Mouse (Mus musculus): ENCODE measurements around the gene Lamc2.

Gene Lamc2

DNA sequence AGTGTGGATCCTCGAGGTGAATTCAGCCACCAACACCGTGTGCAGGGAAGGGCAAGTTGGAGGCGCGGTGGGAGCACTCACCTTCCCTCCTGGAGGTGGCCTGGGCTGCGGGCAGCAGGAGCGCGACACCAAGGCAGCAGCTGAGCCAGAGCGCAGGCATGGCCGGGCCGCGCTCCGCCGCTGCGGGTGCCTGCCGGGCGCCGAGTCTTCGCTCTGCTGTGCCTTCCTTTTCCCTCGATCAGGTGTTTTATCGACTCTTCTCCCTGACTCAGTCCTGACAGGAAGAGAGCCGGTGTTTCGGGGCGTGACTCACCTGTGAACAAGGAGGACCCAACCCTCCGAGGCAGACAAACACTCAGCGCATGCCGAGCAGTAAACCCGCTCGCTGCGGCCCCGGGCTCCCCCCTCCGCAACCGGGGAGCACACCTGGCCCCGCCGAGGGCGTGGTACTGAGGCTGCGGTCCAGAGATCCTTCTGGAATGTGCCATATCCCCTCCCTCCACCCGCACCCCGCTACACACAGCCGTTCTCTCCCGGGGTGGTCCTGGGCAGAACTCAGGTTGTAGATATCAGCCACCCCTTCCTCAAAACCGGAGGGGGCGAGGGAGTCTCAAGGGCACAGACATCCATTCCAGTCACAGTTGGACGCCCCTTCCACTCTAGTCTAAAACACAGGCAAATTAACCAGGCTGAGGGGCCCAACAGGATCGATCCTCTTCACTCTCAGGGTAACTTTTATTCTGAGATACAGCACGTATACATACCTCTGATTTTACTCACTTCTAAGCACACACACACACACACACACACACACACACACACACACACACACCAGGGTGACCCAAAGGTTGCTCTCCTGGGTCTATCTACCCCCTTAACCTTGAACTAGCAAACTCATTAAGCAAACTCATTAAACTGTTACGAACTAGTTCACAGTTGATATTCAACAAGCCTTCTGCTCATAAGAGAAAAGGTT lies at the start of gene Lamc2:
Lamc2 (minus strand) TSS at position 620 of the 976 bp plus-strand sequence.
- DNase-seq (ENCODE audit: low read depth, low spot score), result no peak

DNA sequence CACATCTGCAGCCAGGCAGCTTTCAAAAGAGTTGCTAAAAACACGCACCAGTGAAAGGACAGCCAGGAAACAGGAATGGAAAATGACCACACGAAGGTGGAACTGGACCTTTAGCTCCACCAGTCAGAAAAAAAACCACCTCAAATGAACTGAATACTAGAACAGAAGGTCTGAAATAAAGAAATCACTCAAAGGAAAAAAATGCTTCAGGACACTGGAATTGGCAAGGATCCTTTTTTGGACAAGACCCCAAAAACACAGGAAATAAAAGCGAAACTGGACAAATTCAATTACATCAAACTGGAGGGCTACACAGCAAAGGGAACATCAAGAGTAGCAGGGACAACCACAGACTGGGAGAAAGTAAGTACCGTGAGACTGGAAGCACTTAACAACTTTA lies 49.3 kb upstream of the Lamc2 start:
- no peak for DNase-seq (ENCODE audit: low read depth, low spot score)

DNA sequence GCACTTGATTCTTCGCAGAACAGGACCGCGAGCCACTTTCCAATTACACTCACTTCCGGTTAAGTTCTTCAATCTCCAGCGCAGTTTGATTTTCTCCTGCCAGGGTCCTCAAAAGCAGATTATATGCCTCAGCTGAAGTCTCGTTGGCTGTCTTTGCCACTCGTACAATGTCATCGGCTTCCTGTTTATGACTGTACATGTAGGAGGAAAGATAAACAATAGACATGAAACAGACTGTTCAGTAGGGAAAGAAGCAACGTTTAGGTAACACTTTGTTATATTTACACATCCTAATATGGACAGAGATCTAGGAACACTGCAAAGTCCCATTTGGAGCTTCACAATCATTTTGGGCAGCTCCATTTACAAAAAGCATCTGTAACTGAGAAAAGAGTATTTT lies 45.4 kb upstream of the Lamc2 start:
- no peak for DNase-seq (ENCODE audit: low read depth, low spot score)

GRCm38 (mm10) chr1:153227916-153228315 lies 41.7 kb upstream of the Lamc2 start:
- no peak for DNase-seq (ENCODE audit: low read depth, low spot score)

DNA sequence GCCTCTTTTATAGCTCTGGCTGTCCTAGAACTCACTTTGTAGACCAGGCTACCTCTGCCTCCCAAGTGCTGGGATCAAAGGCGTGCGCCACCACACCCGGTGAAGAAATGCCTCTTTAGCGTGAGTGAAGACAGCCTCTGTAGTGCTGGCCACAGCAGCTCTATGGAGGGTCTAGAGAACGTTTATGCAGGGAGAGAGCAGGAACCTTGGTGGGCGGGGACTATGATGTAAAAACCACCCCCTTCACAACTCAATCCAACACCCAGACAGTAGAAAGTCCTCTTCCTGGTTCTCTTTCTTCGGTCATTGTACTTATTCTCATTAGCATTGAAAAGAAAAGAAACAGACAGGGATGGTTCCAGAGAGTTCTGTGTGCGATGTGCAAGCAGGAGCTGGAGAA lies 40.8 kb upstream of the Lamc2 start:
- no peak for DNase-seq (ENCODE audit: low read depth, low spot score)

- no peak for DNase-seq (ENCODE audit: low read depth, low spot score)
Measured at GRCm38 (mm10) chr1:153225786-153226725, 39.8 kb upstream of the Lamc2 start.

DNA sequence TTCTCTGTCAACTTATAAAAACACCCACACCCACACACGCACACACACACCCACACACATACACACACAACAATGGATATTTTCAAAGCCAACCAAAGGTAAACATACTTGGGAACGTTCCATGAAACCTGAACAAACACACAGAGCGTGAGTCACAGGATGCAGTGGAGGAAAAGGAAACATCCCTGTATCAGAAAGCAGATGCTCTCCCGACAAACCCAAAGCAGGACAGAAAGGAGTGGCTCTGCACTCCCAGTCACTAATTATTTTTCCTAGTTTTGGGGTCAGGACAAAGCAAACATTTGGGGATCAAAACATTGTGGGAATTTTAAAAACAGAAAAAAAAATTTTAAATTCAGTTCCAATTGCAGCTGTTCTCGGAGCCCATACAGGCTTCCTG lies 38.1 kb upstream of the Lamc2 start:
- no peak for DNase-seq (ENCODE audit: low read depth, low spot score)

- no peak for DNase-seq (ENCODE audit: low read depth, low spot score)
Measured at GRCm38 (mm10) chr1:153219376-153219775, 33.1 kb upstream of the Lamc2 start.

DNA sequence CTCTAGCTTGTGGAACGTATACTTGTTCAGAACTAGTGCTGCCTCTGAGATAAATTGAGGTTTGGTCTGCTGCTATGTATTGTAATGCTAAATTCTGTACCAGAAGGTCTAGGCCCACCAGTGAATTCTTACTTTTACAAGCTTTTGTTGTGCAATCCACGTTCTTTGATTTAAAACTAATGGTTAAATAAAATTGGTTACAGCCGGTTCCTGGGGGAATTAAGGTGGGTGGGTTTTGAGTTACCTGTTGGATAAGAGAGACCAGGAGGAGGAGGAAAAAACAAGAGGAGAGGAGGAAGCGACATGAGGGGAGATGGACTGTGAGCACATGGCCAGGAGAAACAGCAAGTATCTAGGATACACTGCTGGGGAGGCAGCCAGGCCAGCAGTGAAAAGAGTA lies 30.3 kb upstream of the Lamc2 start:
- no peak for DNase-seq (ENCODE audit: low read depth, low spot score)

- DNase-seq (ENCODE audit: low read depth, low spot score), result no peak
Measured at GRCm38 (mm10) chr1:153215676-153216075, 29.4 kb upstream of the Lamc2 start.

DNA sequence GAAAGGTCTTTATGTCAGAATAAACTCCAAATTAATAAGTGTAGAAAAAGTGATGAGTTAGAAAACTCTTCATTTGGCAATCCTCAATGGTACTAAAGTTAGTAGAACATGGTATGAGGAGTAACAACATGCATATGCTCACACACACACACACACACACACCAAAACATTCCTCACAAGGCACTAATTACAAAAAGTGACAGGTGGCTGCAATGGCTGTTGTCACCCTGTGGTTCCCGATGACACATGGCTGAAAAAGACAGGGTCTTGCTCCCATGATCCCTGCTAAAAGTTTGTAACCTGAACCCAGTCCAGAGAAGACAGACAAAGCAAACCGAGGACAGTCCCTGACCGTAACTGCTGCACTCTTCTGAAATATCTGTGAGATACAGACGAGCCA lies 24.7 kb upstream of the Lamc2 start:
- no peak for DNase-seq (ENCODE audit: low read depth, low spot score)

GRCm38 (mm10) chr1:153210198-153210597 lies 24.0 kb upstream of the Lamc2 start:
- no peak for DNase-seq (ENCODE audit: low read depth, low spot score)

- no peak for DNase-seq (ENCODE audit: low read depth, low spot score)
Measured at GRCm38 (mm10) chr1:153202195-153202594, 15.9 kb upstream of the Lamc2 start.

GRCm38 (mm10) chr1:153201448-153201847 lies 15.2 kb upstream of the Lamc2 start:
- DNase-seq (ENCODE audit: low read depth, low spot score), result no peak

- DNase-seq (ENCODE audit: low read depth, low spot score), result no peak
Measured at GRCm38 (mm10) chr1:153197316-153197850, 11.1 kb upstream of the Lamc2 start.

DNA sequence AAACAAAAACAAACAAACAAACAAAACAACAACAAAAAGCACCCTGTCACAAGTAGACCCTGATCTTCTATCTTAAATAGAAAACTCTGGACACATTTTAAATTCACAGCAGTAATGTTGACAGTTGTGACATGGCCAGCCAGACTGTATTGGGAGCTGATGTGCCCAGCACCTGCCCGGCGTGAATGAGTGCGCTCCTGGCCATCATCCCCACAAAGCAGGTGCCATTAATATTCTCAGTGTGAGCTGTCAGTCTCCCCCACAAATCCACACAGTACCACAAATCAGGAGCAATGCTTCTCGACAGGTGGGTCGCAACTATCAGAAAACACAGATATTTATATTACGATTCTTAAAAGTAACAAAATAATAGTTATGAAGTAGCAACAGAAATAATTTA lies 6.7 kb upstream of the Lamc2 start:
- no peak for DNase-seq (ENCODE audit: low read depth, low spot score)

GRCm38 (mm10) chr1:153192379-153192778 lies 6.1 kb upstream of the Lamc2 start:
- no peak for DNase-seq (ENCODE audit: low read depth, low spot score)

- no peak for DNase-seq (ENCODE audit: low read depth, low spot score)
Measured at GRCm38 (mm10) chr1:153191943-153192329, 5.7 kb upstream of the Lamc2 start.

DNA sequence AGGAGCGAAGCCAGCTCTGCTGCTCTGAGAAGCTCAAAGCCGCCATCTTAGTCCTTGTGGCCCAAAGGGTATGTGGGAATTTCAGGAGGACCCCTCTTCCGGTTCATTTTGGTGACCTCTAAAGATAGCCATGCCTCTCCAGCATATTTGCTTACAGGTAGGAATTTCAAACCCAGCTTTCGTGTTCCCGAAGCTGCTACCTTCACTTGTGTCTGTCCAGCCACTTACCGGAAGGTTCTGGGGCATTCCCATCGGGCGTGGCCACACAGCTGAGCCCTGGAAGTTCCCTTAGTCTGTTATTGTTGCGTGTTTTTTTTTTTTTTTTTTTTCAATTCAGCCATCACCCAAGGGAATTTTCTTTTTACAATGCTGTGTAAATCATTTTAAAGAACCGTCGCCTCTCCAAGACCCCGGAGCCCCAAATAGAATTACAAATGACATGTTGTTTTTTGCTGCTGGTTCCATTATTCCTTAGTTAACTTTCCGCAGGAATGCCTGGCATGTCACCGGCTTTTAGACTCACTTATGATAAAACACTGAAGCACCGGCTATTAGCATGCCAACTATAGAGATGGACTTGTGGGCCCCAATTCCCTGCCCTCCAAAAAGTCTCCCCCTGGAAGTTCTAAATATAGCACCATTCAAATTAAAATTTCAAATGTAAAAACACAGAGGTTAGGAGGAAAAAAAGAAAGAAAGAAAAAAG lies 5.1 kb upstream of the Lamc2 start:
- no peak for DNase-seq (ENCODE audit: low read depth, low spot score)

- DNase-seq (ENCODE audit: low read depth, low spot score), result no peak
Measured at GRCm38 (mm10) chr1:153188081-153188480, 1.8 kb upstream of the Lamc2 start.

DNA sequence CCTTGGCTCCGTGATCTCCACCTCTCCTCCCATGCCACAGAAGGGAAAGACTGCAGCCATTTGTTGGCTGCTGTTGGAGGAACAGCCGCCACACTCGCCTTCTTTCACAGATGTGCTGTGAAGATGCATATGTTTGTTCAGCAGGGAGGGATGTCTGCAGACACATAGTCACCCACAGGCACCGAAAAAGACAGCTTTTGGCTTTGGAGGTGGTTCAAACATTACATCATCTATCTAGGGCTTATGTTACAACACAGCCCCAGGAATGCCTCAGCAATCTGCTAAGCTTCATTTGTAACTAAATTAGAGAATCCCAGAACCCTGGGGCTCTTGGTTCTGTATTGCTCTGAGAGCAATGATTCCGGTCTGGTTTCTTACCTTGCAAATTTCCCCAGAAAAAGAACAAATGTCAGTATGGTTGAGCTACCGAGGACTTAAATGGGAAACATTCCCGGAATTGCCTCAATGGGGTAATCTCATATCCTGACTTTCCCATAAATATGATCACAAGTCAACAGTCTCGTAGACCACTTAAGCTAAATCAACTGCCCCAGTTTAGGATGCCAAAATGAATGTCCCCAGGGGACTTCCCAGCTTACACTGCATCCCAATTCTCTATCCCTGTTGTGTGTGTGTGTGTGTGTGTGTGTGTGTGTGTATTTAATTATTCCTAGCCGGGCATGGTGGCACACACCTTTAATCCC lies 5.5 kb downstream of the Lamc2 start:
- DNase-seq (ENCODE audit: low read depth, low spot score), result no peak
